Mouse (Mus musculus): ENCODE measurements around the gene Abcc3. TPM values are rescaled to one million over a fixed set of nuclear protein-coding genes. Genes with fewer than 3 reads are reported as not detected.
A peak's percentile ranks its signal among the peaks of the same experiment; 100 is the strongest.

Gene Abcc3
- total RNA-seq, 2 experiments from 2014 or later = not detected

DNA sequence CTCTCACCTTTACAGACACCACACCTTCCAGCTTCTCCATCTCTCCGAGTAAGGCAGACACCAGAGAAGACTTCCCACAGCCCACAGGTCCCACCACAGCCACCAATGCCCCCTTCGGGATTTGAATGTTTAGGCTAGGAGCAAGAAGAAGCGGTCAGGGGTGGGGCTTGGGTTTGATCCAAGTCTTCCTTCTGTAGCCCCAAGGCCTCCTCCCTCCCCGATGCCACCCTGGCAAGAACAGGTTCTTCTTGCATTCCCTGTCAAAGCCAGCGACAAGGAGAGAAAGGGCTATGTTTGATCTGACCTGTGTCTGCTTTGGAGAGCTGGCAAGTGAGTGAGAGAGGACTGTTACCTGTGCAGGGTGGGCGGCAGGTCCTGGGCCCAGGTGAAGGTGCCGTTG is 29.1 kb downstream of the Abcc3 start:
- no peak for ATAC-seq (replicated peaks; ENCODE audit: low FRiP score, low TSS enrichment, poor library complexity, severe bottlenecking)

DNA sequence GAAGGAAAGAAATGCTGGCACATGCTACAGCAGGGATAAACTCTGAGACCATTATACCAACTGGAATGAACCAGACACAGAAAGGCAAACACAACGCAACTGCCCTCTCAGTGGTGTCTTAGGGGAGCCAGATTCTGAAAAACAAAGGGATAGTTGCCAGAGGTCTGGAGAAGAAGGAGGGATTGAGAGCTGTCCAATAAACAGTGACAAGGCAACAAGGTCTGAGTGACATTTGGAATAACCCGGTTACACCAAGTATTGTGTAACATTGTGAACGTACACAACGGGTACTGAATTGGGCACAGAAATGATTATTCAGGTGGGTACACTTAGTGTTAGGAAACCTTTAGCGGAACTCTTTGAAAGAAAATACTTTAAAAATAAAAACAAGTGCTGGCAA is 30.7 kb downstream of the Abcc3 start:
- no peak for ATAC-seq (replicated peaks; ENCODE audit: low FRiP score, low TSS enrichment, poor library complexity, severe bottlenecking)

DNA sequence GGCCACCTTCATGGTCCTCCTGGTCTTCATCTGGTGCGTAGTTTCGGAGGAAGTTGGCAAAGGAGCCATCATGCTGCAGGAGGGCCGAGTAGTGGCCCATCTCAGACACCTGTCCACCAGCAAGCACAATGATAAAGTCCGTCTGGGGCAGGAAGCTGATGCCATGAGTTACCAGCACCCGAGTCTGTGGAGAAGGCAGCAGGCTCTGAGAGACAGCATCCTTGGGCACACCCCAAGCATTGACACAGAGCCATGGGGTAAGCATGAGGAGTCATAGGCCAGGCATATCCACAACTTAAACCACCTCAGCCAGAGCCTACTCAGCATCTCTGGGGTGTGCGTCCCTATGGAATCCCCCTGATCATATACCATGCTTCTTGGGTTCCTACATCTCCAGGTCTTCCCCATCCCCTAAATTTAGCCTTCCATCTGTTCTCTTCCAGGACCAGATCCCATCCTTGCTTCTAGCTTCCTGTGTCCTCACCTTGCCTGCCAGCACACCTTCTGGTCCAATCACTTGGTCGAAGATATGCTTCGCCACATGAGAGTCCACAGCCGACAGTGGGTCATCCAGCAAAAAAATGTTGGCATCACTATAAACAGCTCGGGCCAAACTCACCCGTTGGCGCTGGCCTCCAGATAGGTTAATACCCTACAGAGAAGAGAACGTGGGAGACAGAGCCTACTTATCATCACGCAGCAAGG is 31.5 kb downstream of the Abcc3 start:
- no peak for ATAC-seq (replicated peaks; ENCODE audit: low FRiP score, low TSS enrichment, poor library complexity, severe bottlenecking)

DNA sequence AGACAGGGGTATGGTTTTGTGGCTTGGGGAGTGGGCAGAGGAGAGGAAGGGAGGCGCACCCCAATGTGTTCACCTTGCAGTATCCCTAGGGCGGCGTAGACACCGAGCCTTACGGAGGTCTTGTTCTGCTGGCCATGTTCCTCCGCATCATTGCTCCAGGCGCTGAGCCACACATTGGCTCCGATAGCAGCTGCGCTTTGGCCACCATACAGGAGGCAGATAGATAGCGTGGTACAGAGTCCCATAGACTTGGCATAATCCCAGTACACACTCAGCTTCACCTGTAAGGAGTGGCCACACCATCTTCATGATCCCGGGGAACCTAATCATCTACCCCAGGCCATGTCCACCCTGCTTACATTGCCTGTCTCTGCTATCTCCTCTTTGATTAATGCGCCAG is 33.6 kb downstream of the Abcc3 start:
- ATAC-seq (replicated peaks; ENCODE audit: low FRiP score, low TSS enrichment, poor library complexity, severe bottlenecking) = no peak

DNA sequence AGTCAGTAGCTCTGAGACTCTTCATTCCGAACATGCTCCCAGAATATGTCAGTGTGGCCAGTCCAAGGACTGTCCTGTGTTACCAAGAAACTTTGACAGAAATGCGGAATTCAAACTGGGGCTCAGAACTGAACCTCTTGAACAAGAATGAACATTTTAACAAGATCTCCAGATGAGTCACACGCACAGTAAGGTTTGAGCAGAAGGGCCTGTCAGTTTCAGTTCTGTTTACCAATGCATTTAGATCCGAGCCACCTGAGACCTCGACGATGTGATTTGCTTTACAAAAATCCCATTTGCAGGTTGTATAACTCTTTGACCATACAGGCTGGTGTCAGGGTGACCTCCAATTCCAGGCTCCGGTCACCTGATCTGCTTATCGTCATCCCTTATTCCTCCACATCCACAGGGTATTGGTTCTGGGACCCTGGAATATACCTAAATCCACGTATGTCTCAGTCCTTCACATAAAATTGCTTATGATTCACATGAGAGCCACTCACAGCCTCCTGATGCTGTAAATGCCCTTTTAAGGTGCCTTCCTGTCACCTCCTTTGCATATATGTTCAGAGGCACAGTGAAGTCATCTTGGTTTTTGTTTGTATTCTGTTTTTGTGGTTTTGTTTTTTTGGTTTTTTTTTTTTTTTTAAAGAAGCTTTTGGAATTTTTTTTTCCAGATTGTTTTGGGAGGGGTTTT is 37.1 kb downstream of the Abcc3 start:
- no peak for ATAC-seq (replicated peaks; ENCODE audit: low FRiP score, low TSS enrichment, poor library complexity, severe bottlenecking)

DNA sequence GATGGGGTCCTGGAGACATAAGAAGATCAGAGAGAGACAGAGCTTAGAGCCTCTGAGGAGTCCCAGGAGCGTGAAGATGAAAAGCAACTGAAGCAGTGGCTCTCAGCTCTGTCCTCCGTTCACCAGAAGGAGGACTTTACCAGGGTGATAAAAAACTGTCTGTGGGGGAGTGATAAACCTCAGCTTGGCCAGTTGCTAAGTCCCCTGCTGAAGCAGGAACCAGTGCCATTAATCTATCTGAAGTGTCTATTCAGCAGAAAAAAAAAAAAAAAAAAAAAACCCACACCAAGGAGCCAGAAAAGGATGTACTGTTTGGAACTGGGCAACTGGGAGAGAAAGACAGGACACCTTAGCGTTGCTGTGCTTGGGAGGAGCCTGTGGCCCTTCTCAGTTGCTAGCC is 41.7 kb downstream of the Abcc3 start:
- ATAC-seq (replicated peaks; ENCODE audit: low FRiP score, low TSS enrichment, poor library complexity, severe bottlenecking) = peak; percentile 90

DNA sequence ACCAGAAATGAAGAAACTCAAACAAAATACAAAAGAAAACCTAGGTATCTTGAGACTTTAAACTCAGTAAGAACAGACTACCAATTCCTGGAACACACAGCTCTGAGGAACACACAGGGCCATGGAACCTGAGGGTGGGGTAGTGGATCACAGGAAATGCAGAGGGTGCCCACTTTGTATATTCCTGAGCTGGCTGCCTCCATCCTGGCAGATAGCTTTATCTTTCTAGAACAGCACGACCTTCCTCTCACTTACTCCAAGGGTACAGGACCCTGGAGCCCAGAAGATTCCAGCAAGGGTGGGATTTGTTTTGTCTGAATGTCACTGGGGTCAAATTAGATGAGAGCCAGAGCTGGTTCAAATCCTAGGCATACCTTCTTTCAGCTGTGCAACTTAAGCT is 42.5 kb downstream of the Abcc3 start:
- ATAC-seq (replicated peaks; ENCODE audit: low FRiP score, low TSS enrichment, poor library complexity, severe bottlenecking) = peak; percentile 36; the same call in 1 of the 2 replicates

DNA sequence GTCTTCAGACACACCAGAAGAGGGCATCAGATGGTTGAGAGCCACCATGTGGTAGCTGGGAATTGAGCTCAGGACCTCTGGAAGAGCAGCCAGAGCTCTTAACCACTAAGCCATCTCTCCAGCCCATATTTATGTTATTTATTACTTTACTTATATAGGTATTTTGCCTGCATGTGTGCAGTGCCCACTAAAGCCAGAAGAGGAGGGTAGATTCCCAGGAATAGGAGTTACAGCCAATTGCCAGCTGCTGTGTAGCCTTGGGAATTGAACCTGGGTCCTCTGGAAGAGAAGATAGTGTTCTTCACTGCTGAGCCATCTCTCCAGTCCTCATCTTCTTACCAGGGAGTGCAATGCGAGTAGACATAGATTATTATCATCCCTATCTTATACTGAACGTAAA is 43.0 kb downstream of the Abcc3 start:
- no peak for ATAC-seq (replicated peaks; ENCODE audit: low FRiP score, low TSS enrichment, poor library complexity, severe bottlenecking)

DNA sequence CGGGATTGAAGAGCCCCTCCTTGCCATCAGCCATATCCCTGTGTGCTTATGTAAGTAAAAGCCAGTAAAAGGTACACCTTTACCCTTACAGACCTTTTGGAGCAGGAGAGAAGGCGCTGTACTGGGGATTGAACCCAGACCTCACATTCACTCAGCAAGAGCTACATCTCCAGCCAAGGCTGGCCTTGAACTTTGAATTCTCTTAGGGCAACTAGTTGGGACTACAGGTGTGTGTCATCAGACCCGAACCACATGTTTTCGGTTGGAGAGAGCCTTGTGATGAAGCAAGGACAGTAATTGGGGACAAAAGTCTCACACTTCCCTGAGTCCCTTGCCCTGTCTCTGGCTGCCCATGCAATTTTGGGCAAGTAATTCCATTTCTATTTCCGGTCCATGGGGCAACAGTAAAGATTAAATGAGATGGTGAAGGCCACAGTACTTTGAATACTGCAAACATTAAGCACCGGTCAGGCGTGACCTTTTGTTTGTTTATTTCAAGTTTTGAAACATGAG is 45.7 kb downstream of the Abcc3 start:
- ATAC-seq (replicated peaks; ENCODE audit: low FRiP score, low TSS enrichment, poor library complexity, severe bottlenecking) = no peak

DNA sequence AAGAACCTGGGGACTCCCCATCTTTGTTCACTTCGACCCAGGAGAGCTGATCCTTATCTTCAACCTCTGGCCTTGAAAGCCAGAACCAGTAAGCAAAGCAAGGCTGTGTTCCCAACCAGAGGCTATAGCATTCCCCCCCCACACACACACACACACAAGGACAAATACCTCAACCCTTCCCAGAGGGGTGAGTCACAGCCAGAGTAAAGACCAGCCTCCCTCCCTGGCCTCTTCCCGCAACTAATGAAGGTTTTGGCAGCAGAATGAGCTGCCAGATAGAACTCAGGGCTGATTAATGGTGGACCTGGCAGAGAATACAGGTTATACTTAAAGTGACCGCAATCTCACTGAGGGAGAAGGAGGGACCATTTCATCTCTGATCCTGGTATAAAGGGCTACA is 46.2 kb downstream of the Abcc3 start:
- ATAC-seq (replicated peaks; ENCODE audit: low FRiP score, low TSS enrichment, poor library complexity, severe bottlenecking) = no peak

DNA sequence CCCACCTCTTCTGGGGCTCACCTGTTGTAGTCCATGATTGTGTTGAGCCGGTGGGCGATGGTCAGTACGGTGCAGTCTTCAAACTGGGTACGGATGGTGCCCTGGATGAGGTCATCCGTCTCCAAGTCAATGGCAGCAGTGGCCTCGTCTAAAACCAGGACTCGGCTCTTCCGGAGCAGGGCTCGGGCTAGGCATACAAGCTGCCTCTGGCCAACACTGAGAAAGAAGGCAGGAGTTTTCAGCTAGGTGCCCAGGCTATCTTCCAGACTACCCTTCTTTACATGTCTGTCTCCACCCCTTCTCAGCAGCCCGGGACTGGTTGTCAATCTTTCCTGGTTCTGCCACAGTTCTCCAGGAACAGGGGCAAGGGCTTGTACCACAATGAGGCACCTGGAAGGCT is 46.9 kb downstream of the Abcc3 start:
- ATAC-seq (replicated peaks; ENCODE audit: low FRiP score, low TSS enrichment, poor library complexity, severe bottlenecking) = no peak

DNA sequence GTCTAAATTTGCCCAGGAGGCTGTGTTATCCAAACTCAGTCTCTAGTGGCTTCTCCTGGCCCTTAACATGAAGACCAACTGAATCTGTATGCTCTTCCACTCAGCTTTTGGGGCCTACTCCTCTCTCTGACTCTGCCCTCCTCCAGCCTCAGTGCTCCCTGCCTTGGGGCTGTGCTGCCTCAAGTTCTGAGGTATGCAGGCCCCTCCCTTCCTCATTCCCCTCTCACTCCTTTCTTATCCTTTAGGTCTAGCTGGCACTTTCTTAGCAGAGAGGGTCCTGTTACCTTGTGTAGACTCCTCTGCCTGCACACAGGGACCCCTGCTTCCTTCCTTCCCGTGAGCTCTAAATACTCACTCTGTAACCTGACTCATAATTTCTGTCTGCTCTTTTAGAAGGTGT is 48.3 kb downstream of the Abcc3 start:
- ATAC-seq (replicated peaks; ENCODE audit: low FRiP score, low TSS enrichment, poor library complexity, severe bottlenecking) = no peak

DNA sequence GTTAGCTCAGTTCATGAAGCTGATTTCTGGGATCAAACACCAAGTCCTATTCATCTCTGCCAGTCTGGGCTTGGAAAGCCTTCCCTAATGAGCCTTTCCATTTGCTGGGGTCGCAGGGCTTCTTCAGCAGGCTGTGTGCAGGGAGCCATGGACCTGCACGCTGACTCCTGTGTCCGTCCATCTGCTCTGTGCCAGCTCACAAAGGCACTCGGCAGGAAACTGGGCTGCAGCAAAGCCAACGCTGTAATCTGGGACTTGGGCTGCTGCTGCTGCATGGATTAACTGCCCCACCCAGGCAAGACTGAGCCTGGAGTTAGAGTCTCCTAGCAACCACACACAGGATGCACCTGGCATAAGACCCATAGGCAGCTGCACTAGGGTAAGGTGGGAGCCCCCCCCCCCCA is 48.8 kb downstream of the Abcc3 start:
- no peak for ATAC-seq (replicated peaks; ENCODE audit: low FRiP score, low TSS enrichment, poor library complexity, severe bottlenecking)

DNA sequence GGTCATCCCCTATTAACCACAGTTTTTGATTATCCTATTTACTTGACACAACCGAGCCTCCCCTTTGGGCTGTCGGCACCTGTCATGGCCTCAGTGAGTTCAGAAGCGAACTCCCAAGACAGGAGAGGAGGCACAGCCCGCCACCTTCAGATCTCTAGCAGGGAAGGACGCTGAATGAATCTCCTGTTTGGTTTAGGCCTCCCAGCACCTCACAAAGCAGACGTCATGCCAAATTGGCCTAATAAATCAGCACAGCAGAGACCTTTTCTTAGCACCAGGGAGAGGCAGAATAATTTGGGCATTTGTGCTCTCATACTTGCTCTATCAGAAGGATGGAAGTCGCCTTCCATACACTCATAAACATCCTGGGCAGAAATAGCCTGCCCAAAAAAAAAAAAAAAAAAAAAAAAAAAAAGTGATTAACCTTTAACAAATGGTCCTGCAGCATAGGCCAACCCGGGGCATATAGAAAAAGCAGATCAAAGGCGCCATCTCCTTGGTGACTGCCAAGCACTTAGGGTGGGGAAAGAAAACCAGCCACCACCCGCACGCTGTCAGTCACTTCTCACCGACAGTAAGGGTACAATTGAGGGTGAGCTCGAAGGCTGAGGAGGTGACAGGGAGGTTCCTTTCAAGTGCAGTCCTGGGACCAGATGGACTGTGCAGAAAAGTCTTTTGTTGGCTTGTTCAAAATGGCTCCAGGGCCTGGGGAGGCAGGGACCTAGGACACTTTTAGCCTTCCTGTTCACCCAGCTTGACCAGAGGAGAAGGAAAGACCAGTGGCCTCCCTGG is 50.5 kb downstream of the Abcc3 start:
- ATAC-seq (replicated peaks; ENCODE audit: low FRiP score, low TSS enrichment, poor library complexity, severe bottlenecking) = 0 out of 2 replicates have a peak, but pooled peaks have one; percentile 30

DNA sequence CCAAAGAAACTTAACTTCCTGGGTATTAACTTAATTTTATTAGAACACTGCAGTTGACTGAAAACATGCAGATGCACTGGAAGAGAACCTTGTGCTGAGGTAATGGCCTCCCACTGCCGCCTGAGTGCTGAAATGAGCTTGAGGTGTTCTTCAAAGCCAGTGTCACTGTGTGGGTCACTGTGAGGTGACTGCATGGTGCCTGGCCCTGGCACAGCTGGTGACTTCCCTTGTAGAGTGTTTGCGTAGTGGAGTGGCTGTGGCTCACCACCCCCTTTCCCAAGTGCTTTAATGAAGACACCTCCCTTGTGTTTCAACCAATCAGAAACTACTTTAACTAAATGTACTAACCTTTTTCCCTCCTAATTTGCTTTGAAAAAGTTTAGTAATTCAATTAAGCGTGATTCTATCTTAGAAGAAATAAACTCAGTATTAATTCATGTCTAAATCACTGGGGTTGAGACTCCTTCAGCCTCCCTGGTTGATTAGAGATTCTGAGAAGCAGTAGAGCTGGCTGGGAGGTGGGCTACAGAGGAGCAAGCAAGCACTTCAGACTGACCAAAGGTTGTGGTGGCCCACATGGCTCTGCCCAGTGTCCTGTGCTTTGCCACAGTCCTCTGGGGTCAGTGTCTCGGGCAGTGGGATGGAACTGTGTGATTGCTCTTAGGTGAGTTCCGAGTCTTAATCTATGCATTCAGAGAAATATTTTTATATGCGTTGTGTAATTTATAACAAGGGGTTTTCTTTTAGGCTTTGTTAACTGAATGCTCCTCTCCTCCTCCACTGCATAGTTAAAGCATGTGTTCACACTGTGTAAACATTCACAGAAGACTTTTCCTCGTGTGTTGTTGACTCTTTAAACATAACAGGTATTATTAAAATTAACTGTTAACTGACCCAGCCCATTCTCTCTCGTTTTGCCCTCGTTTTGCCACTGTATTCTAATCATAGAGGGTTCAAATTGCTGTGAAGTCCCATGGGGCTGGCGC is 51.6 kb downstream of the Abcc3 start:
- ATAC-seq (replicated peaks; ENCODE audit: low FRiP score, low TSS enrichment, poor library complexity, severe bottlenecking) = no peak

DNA sequence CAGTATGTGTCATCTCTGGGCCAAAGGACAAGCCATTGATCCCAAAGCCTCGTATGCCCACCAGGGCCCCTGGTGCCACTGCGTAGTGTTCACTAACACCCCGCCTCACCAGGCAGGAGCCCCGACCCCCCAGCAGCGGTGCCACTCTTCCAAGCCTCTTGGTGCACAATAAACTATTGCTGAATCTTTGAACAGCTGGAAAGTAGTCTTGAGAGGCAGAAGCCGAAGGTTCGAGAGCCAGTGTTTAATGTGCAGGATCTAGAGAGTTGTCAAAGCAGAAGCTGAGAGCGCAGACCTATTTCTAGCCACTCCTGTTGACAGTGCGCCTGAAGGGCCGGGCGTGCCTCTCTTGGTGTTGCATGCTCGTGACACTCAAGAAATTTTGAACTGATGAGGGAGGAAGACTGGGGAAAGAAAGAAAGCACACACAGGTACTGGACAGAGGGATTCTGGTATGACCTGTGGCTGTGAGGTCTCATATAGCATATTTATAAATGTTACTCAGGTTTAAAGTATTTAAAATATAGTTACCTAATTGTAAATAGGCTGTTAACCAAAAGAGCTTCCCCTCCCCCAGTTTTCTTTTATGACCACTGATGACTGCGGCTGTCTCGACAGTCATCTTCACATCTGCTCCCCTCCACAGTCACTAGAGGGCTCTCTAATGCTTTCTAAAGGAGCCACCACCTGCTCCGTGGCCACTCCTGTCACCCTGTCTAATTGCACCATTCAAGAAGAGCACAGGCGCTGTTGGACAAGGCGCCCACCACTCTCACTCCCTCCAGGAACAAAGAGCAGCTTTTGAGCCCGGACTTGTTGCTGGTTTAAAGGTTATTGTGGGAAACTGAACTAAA is 52.8 kb downstream of the Abcc3 start:
- ATAC-seq (replicated peaks; ENCODE audit: low FRiP score, low TSS enrichment, poor library complexity, severe bottlenecking) = peak; percentile 80

DNA sequence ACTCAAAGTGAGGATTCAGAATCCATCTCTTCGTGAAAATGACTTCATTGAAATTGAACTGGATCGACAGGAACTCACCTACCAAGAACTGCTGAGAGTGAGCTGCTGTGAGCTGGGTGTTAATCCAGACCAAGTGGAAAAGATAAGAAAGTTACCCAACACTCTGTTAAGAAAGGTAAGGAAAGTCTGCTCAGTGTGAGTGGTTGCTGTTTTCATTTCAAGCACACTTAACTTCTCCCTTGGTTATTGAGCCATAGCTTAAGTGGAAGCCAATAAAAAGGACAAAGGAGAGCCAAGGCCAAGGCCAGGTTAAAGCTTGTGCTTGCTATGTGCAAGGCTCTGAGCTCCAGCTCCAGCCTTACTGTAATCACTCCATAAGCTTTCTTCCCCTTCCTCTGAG is 54.5 kb downstream of the Abcc3 start:
- ATAC-seq (replicated peaks; ENCODE audit: low FRiP score, low TSS enrichment, poor library complexity, severe bottlenecking) = no peak

DNA sequence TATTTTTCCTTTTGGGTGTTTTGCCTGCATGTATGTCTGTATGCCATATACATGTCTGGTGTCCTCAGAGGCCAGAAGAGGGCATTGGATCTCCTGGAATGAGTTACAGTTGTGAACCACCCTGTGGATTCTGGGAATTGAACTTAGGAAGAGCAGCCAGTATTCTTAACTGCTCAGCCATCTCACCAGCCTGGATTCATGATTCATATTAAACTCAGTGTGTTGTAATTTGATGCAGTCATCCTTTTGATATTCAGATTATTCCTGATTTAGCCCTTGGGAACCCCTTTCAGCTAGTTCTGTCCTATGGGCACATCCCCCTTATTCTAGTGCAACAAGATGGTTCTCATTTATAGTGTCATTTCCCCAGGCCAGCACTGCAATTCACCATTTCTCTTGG is 56.2 kb downstream of the Abcc3 start:
- no peak for ATAC-seq (replicated peaks; ENCODE audit: low FRiP score, low TSS enrichment, poor library complexity, severe bottlenecking)

All from megakaryocyte-erythroid progenitor cell, adult 5-6 weeks (primary cell).